Mouse (Mus musculus): Measurements from ENCODE around the gene Paqr7.

DNA sequence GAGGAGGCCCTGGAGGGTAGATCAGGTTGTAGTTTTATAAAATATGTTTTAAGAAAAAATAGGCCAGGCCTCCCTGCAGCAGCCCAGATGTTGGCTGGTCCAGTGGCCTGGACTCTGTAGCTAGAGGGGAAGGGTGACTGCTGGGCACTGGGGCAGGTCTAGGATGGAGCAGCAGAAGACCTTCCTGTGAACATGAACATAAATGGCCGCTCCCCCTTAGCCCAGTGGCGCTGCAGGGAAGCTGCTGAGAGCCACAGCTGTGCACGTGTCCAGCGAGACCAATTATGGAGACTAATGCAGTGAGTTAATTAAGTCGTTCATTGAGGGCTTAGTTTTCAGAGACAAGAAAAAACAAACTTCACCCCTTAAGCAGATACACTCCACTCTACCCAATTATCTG lies 29.3 kb downstream of the Paqr7 start:
- TF ChIP-seq CTCF (conservative IDR thresholded peaks at IDR 0.05; ENCODE audit: insufficient read depth, insufficient read length, low read depth, low read length) (no peak), POLR2A (IDR thresholded peaks at IDR 0.05; ENCODE audit: low read depth, low read length) (no peak)

Measured in kidney, adult 2 months (tissue).